Mouse (Mus musculus): Measurements from ENCODE around the gene Acot7.
A peak's percentile ranks its signal among the peaks of the same experiment; 100 is the strongest.

DNA sequence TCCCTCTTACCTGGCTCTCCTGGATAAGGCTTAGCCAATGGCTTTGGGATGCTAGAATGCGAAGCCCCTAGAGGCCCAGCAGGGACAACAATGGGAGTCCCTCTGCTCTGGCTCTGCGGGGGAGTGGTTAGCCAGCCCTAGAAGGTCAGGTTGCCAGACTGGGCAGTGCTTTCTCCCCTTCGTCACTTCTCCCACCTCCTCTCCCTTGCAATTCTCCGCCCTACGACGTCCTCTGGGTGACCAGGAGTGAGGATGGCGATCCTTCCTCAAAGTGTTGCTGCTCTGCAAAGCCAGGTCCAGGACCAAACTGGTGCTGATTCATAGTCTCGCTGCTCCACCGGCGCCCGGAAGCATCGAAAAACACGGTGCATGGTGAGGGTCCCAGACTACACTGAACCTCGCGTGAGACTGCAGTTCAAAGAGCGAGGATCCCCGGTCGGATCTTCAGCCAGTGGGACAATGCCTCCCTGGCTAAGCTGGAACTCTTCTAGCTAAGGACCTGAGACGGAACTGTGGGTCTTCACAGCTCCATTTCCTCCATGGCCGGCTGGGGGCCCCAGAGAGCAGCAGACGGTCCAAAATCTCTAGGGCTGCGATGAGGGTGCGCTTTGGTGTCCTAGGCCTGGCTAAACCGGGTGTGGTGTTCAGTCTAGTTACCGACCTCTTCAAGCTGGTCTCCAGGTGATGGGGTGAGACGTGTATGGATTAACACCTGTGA is 140.7 kb downstream of the Acot7 start, which contains the start of gene Rnf207:
- TF ChIP-seq POLR2A (IDR thresholded peaks at IDR 0.05; ENCODE audit: borderline replicate concordance, insufficient read depth, low read length), result no peak
- TF ChIP-seq CTCF (IDR thresholded peaks at IDR 0.05; ENCODE audit: borderline replicate concordance, insufficient read depth, low read depth, low read length), result peak; percentile 65
